Mouse (Mus musculus) liver, adult 2 months (tissue): ENCODE data around the gene Yaf2. TPM values are rescaled to one million over a fixed set of nuclear protein-coding genes. Genes with fewer than 3 reads are reported as not detected.
"Not testable (repeated sequence)": the region's sequence is repeated elsewhere in the genome, so short reads cannot be mapped to it uniquely, and the experiment has no call there.

Experiments used
- DNase-seq: peaks from one replicate; pipeline ENCODE4 v3.0.0-alpha.2; 2011; ENCODE audit warnings: low read depth, low spot score; ENCODE audit errors: extremely low read depth
- H3K27ac ChIP-seq: fragments of 200-500 bp; replicated peaks from 2 replicates; pipeline ENCODE4 v1.5.1; 2012; ENCODE audit warnings: low read depth, mild to moderate bottlenecking, control low read depth, inconsistent platforms, low read length; ENCODE audit not compliant: insufficient read depth
- H3K27me3 ChIP-seq: fragments of 200-500 bp; 2 replicates; pipeline ENCODE4 v1.6.1; 2012; ENCODE audit warnings: mild to moderate bottlenecking, moderate library complexity, low read length, inconsistent platforms; ENCODE audit not compliant: control insufficient read depth, insufficient read depth
- H3K36me3 ChIP-seq: fragments of 200-500 bp; 2 replicates; pipeline ENCODE4 v1.6.1; 2012; ENCODE audit warnings: low read length, inconsistent platforms; ENCODE audit not compliant: control insufficient read depth, insufficient read depth
- H3K4me1 ChIP-seq: fragments of 200-500 bp; 2 replicates; pipeline ENCODE4 v1.6.1; 2011; ENCODE audit warnings: low read length; ENCODE audit not compliant: control insufficient read depth, insufficient read depth
- H3K4me3 ChIP-seq: fragments of 200-500 bp; 2 replicates; pipeline ENCODE4 v1.5.1; 2011; ENCODE audit warnings: low read depth, mild to moderate bottlenecking, control low read depth, low read length, moderate library complexity; ENCODE audit not compliant: insufficient read depth
- H3K79me2 ChIP-seq: fragments of 200-500 bp; 2 replicates; pipeline ENCODE4 v1.6.1; 2012; ENCODE audit warnings: inconsistent platforms, mild to moderate bottlenecking, low read length, moderate library complexity; ENCODE audit not compliant: control insufficient read depth, insufficient read depth
- H3K9ac ChIP-seq: fragments of 200-500 bp; 2 replicates; pipeline ENCODE4 v1.6.1; 2012; ENCODE audit warnings: low read depth, mild to moderate bottlenecking, control low read depth, inconsistent platforms, low read length
- CTCF ChIP-seq: fragments of 200-500 bp; IDR thresholded peaks from 2 replicates; pipeline ENCODE4 v1.5.1; 2011; ENCODE audit warnings: low read depth, low read length, control low read depth
- POLR2A ChIP-seq: fragments of 200-500 bp; IDR thresholded peaks from 2 replicates; pipeline ENCODE4 v1.6.1; 2011; ENCODE audit warnings: low read length, control low read depth; ENCODE audit not compliant: insufficient read depth; ENCODE audit errors: extremely low read depth
- WGBS: fragments of 180-500 bp; shearing (Covaris S2); methylation state at CpG from one replicate; pipeline ENCODE4 v1.1.7; 2018; 5-methylcytosine and 5-hydroxymethylcytosine counted together
- polyA plus RNA-seq: library from polyadenylated mRNA; depleted of rRNA; stranded (reverse); fragments of >200 nt; gene quantifications from 2 replicates; pipeline ENCODE4 v1.2.3, GENCODE M21; 2012
- total RNA-seq: library from RNA; depleted of rRNA; stranded (reverse); fragments of >200 nt; gene quantifications from 2 replicates; pipeline ENCODE4 v1.2.3, GENCODE M21; 2014

Yaf2 gene
- total and polyA plus RNA-seq, 2 experiments = 14.2 to 14.8 TPM

- WGBS = 44% methylated on average over 1 of the region's 1 CpGs
- TF ChIP-seq CTCF = no peak
- TF ChIP-seq POLR2A = no peak
- no peaks in the 10 kb centered on the region for H3K4me1 ChIP-seq
- H3K27me3 ChIP-seq = no peaks in the 10 kb centered on the region
- no peaks in the 10 kb centered on the region for H3K36me3 ChIP-seq
- no peak overlapping the region for H3K4me3 ChIP-seq
- DNase-seq = peak; percentile 69
- H3K27ac ChIP-seq = no peak overlapping the region
- H3K9ac ChIP-seq = no peak overlapping the region
- peaks cover 15% of the 10 kb centered on the region; the same call in 1 of the 2 replicates for H3K79me2 ChIP-seq
Observed at GRCm38 (mm10) chr15:93318781-93319180, 18.0 kb downstream of the Yaf2 start.

DNA sequence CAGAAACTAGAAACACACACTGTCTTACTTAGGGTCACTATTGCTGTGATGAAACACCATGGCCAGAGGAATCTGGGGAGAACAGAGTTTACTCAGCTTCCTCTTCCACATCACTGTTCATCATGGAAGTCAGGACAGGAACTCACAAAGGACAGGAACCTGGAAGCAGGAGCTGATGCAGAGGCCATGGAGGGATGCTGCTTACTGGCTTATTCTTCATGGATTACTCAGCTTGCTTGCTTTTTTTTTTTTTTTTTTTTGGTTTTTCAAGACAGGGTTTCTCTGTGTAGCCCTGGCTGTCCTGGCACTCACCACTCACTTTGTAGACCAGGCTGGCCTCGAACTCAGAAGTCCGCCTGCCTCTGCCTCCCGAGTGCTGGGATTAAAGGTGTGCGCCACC lies 26.4 kb downstream of the Yaf2 start:
- not testable (repeated sequence) for H3K27me3 ChIP-seq, H3K4me3 ChIP-seq, H3K27ac ChIP-seq, H3K36me3 ChIP-seq, H3K9ac ChIP-seq, H3K4me1 ChIP-seq
- DNase-seq = peak; percentile 17
- peaks cover 21% of the 10 kb centered on the region; the same call in 1 of the 2 replicates for H3K79me2 ChIP-seq
- 98% methylated on average over 4 of the region's 4 CpGs for WGBS

DNA sequence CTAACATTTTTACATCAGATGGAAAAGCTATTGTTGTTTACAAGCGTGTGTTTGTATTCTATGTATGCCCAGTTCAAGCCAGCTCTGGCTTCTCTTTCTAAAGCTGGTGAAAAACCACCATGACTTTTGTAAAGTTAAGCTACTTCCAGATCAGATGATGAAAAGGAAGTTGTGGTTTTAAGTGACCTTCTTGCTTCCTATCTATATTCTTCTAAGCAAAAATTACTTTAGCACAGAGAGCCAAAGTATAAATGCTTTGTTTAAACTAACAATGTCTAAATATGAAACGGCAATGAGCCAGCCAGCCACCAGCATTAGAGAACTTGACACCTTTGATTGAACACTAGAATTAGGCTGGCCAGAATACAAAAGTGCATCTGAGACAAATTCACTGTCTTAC lies 38.5 kb downstream of the Yaf2 start:
- TF ChIP-seq POLR2A (no peak), CTCF (no peak)
- H3K27ac ChIP-seq = no peak overlapping the region
- peaks cover 1% of the 10 kb centered on the region; the same call in 1 of the 2 replicates for H3K4me1 ChIP-seq
- 82% methylated on average over 2 of the region's 2 CpGs for WGBS
- no peak overlapping the region for H3K4me3 ChIP-seq
- H3K9ac ChIP-seq = no peak overlapping the region
- DNase-seq = no peak
- no peaks in the 10 kb centered on the region for H3K36me3 ChIP-seq
- peaks cover 27% of the 10 kb centered on the region; the same call in 1 of the 2 replicates for H3K79me2 ChIP-seq
- no peaks in the 10 kb centered on the region for H3K27me3 ChIP-seq

DNA sequence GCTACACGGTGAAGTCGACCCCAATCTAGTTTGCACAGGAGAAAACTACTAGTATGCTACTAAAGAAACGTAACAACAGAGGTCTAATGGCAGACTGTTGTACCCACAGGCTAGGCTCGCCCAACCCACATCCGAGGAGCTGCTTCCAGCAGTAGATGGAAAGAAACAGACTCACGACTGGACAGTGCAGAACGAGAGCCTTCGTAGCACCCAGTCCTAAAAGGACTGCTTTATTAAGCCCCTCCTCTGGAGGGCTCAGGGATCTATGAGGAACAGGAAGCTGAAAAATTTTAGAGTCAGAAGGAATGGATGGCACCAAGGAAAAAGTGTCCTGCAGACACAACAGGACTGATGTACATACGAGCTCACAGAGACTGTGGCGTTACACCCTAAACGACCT lies 42.3 kb downstream of the Yaf2 start:
- no peak for TF ChIP-seq CTCF
- no peak for TF ChIP-seq POLR2A
- Histone ChIP-seq H3K79me2 (peaks cover 14% of the 10 kb centered on the region; the same call in 1 of the 2 replicates), H3K36me3 (no peaks in the 10 kb centered on the region), H3K4me3 (no peak overlapping the region), H3K27ac (no peak overlapping the region), H3K9ac (no peak overlapping the region), H3K4me1 (peaks cover 1% of the 10 kb centered on the region; the same call in 1 of the 2 replicates), H3K27me3 (no peaks in the 10 kb centered on the region)
- 80% methylated on average over 11 of the region's 11 CpGs for WGBS
- no peak for DNase-seq

DNA sequence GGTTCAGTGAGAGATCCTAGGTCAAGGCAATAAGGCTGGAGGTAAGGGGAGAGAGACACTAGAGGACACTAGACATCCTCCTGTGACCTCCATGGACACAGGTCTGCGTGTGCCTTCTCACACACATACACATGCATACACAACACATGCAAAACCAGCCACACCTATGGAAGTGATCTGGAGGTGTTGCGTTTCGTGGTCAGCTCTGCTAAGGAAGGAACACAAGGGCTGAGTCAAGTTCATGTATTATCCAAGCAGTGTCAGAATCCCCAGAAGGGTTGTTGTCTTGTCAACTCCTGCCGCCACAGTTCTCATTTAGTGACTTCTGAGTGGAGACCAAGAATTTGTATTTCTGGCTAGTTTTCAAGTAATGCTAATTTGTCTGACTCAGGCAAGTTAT lies 48.4 kb downstream of the Yaf2 start:
- H3K4me3 ChIP-seq = no peak overlapping the region
- H3K4me1 ChIP-seq = no peaks in the 10 kb centered on the region
- H3K9ac ChIP-seq = no peak overlapping the region
- 89% methylated on average over 4 of the region's 4 CpGs for WGBS
- no peak for DNase-seq
- H3K36me3 ChIP-seq = peaks cover 9% of the 10 kb centered on the region
- no peak overlapping the region for H3K27ac ChIP-seq
- H3K27me3 ChIP-seq = no peaks in the 10 kb centered on the region
- TF ChIP-seq CTCF (no peak), POLR2A (no peak)
- no peaks in the 10 kb centered on the region; the same call in 1 of the 2 replicates for H3K79me2 ChIP-seq

DNA sequence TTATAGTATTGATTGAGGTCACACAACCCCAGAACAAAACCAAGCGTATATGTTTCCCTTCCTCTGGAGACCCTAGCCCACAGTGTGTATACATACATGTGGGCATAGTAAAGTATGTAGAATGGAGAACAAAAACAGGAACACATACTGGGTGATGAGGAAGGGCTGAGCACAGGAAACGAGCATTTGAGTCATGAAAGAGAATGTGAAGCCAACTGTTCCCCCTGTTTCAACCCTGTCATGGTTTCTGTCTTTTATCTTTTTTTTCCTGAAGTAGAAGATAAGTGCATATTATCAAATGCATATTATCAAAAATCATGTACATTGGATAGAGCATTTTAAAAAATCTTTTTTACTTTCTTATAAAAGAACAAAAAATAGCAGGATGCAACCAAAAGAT lies 49.1 kb downstream of the Yaf2 start:
- Histone ChIP-seq H3K9ac (no peak overlapping the region), H3K4me1 (no peaks in the 10 kb centered on the region), H3K79me2 (no peaks in the 10 kb centered on the region; the same call in 1 of the 2 replicates), H3K27ac (no peak overlapping the region), H3K36me3 (peaks cover 12% of the 10 kb centered on the region), H3K4me3 (no peak overlapping the region), H3K27me3 (no peaks in the 10 kb centered on the region)
- DNase-seq = no peak
- 81% methylated on average over 2 of the region's 2 CpGs for WGBS
- TF ChIP-seq CTCF (no peak), POLR2A (no peak)

- Histone ChIP-seq H3K4me1 (no peaks in the 10 kb centered on the region), H3K4me3 (no peak overlapping the region), H3K27me3 (no peaks in the 10 kb centered on the region), H3K36me3 (peaks cover 16% of the 10 kb centered on the region), H3K79me2 (no peaks in the 10 kb centered on the region), H3K9ac (no peak overlapping the region), H3K27ac (no peak overlapping the region)
- 89% methylated on average over 15 of the region's 15 CpGs for WGBS
- TF ChIP-seq CTCF = no peak
- TF ChIP-seq POLR2A = no peak
- no peak for DNase-seq
Observed at GRCm38 (mm10) chr15:93285244-93285643, 51.5 kb downstream of the Yaf2 start.
